Mouse (Mus musculus) liver, adult 2 months (tissue): ENCODE data around the gene Muc13.

Experiments
- CTCF ChIP-seq: fragments of 200-500 bp; IDR thresholded peaks from 2 replicates; pipeline ENCODE4 v1.5.1; 2011; ENCODE audit warnings: low read depth, low read length, control low read depth
- POLR2A ChIP-seq: fragments of 200-500 bp; IDR thresholded peaks from 2 replicates; pipeline ENCODE4 v1.6.1; 2011; ENCODE audit warnings: low read length, control low read depth; ENCODE audit not compliant: insufficient read depth; ENCODE audit errors: extremely low read depth

GRCm38 (mm10) chr16:33755293-33755692 lies 38.5 kb upstream of the Muc13 start:
- TF ChIP-seq POLR2A = no peak
- TF ChIP-seq CTCF = no peak
